Mouse (Mus musculus) hindbrain, embryonic 13.5 days (tissue): ENCODE data around the gene Coil. TPM values are rescaled to one million over a fixed set of nuclear protein-coding genes. Genes with fewer than 3 reads are reported as not detected.

Source experiments
- ATAC-seq: fragments of 200-750 bp; cut with Nextera tagmentation; 2 replicates; pipeline ENCODE4 v1.8.0; 2017; ENCODE audit warnings: moderate TSS enrichment; ENCODE audit not compliant: low FRiP score
- H3K27ac ChIP-seq: fragments of 300-500 bp; sonication (generic); 2 replicates; pipeline ENCODE4 v1.5.1; 2015; ENCODE audit warnings: inconsistent platforms, mild to moderate bottlenecking, moderate library complexity
- H3K27me3 ChIP-seq: fragments of 300-500 bp; sonication (generic); 2 replicates; pipeline ENCODE4 v1.6.1; 2015; ENCODE audit warnings: mild to moderate bottlenecking, inconsistent platforms
- H3K36me3 ChIP-seq: fragments of 300-500 bp; sonication (generic); 2 replicates; pipeline ENCODE4 v1.6.1; 2015; ENCODE audit warnings: mild to moderate bottlenecking, inconsistent platforms
- H3K4me1 ChIP-seq: fragments of 300-500 bp; sonication (generic); replicated peaks from 2 replicates; pipeline ENCODE4 v1.6.1; 2015; ENCODE audit warnings: inconsistent platforms
- H3K4me2 ChIP-seq: fragments of 300-500 bp; sonication (generic); 2 replicates; pipeline ENCODE4 v1.6.1; 2015; ENCODE audit warnings: inconsistent platforms, mild to moderate bottlenecking, moderate library complexity
- H3K4me3 ChIP-seq: fragments of 300-500 bp; sonication (generic); 2 replicates; pipeline ENCODE4 v1.5.1; 2015; ENCODE audit warnings: mild to moderate bottlenecking, inconsistent platforms
- H3K9ac ChIP-seq: fragments of 300-500 bp; sonication (generic); 2 replicates; pipeline ENCODE4 v1.6.1; 2015; ENCODE audit warnings: mild to moderate bottlenecking, inconsistent platforms
- H3K9me3 ChIP-seq: fragments of 300-500 bp; sonication (generic); 2 replicates; pipeline ENCODE4 v1.6.1; 2016; ENCODE audit warnings: inconsistent platforms
- WGBS: fragments of 180-500 bp; shearing (Covaris S2); methylation state at CpG from one replicate; pipeline ENCODE4 v1.1.7; 2015; 5-methylcytosine and 5-hydroxymethylcytosine counted together
- polyA plus RNA-seq: library from polyadenylated mRNA; unstranded; fragments of >200 nt; fragmentation: Nextera tagmentation; extraction: Ambion mirVana; gene quantifications from 2 replicates; pipeline ENCODE4 v1.2.1, GENCODE M21; 2015

Gene Coil
- 26.7 and 27.3 TPM in 2 replicates for polyA plus RNA-seq

DNA sequence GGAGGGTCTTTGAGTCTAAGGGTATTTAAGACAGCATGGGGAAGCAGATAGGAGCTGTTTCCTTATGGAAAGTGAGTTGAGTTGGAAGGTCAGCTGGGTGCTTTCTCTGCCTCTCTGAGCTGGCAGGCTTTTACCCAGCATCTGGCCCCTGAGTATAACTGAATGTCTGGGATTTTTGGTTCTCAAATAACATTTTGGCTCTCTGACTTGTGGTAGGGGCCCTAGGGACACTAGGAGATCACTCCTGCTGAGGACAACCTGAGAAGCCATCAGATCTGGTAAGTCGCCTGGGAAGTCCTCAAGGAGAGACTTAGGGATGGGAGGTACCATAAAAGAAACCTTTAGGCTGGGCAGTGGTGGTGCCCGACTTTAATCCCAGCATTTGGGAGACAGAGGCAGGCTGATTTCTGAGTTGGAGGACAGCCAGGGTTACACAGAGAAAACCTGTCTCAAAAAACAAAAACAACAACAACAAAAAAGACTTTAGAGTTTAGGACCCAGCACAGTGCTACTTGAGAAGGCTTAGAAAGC is at the start of gene Coil:
TSS of gene Coil (plus strand) at position 51 of the 531 bp plus-strand sequence.
- 38% methylated on average over 2 of the region's 2 CpGs for WGBS
- Histone ChIP-seq H3K27me3 (peaks cover 3% of the 10 kb centered on the region; the same call in 1 of the 2 replicates), H3K4me3 (no peak within 1 kb of the TSS), H3K27ac (no peak within 1 kb of the TSS), H3K4me1 (peaks cover 10% of the 10 kb centered on the region), H3K4me2 (no peak within 1 kb of the TSS), H3K9ac (no peak within 1 kb of the TSS), H3K9me3 (no peaks in the 10 kb centered on the region), H3K36me3 (no peaks in the 10 kb centered on the region)
- no peak for ATAC-seq

DNA sequence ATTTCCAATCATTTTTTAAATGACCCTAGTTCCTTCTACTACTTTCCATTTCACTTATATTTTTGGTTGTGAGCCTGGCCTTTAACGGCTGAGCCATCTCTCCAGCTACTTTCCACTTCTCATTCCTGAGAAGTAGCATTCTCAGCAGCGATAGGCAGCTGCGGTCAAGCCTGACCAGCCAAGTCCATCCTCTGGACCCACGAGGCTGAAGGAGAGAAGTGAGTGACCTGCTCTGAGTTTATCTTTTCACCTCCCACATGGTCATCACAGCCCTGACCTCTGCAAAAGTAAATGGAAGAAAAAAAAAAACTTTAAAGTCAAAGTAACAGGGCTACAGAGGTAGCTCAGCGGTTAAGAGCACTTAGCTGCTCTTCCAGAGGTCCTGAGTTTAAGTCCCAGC is 43.5 kb upstream of the Coil start:
- ATAC-seq, result no peak
- 88% methylated on average over 5 of the region's 5 CpGs for WGBS
- H3K36me3 ChIP-seq, result peaks cover 39% of the 10 kb centered on the region

DNA sequence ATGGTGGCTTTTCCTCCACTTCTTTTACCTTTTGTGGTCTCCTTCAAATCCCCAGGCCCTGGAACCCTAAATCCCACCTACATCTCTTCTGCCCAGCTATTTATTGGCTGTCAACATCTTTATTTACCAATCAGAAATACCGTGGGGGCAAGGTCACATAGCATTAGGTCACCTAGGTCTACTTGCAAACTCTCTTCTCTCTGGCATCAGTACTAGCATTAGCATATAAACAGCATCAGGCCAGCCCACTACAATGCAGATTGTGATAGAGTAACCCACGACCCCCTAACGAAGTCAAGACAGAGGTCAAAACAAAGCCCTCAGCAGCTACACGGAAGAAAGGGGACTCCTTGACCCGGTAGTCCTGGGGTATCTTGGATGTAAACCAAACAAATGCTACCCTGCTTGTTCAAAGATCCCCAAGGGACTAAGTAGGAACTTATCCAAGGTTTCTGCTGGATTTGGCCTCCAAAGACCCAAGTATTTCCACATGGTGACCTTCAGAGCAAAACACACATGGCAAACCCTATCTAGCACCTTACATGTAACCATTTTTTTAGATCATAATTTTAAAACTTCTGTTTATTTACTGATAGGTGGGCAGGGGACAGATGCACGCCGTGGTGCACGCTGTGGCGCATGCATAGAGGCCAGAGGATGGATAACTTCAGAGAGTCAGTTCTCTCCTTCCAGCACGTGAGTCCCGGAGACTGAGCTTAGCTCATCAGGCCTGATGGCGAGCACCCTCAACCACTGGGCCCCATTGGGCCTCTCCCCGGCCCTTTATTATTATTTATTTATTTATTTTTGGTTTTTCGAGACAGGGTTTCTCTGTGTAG is 38.1 kb upstream of the Coil start:
- no peak for ATAC-seq
- Histone ChIP-seq H3K27ac (no peak overlapping the region), H3K9ac (no peak overlapping the region), H3K27me3 (no peaks in the 10 kb centered on the region), H3K36me3 (peaks cover 45% of the 10 kb centered on the region), H3K4me2 (no peak overlapping the region), H3K9me3 (no peaks in the 10 kb centered on the region), H3K4me3 (no peak overlapping the region), H3K4me1 (no peaks in the 10 kb centered on the region)
- WGBS, result 69% methylated on average over 14 of the region's 14 CpGs

More for the DNA sequence above, 43.5 kb upstream of the Coil start:
- H3K27me3 ChIP-seq, result no peaks in the 10 kb centered on the region
- H3K27ac ChIP-seq, result no peak overlapping the region
- H3K4me1 ChIP-seq, result no peaks in the 10 kb centered on the region
- H3K4me2 ChIP-seq, result no peak overlapping the region
- no peak overlapping the region for H3K4me3 ChIP-seq
- no peaks in the 10 kb centered on the region for H3K9me3 ChIP-seq
- H3K9ac ChIP-seq, result no peak overlapping the region

DNA sequence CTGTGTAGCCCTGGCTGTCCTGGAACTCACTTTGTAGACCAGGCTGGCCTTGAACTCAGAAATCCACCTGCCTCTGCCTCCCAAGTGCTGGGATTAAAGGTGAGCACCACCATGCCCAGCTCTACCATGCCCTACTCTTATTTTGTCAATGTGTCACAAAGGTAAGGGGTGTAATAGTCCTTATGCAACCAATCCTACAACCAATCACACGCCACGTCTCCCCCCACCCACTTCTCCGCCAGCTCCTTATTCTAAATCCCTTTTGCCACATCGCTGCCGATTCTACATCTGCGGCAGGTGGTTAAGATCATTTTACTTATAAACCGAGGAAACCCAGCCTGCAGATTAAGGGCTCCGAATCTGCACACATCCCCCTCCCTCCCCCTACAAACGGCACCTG is 37.0 kb upstream of the Coil start:
- peaks cover 45% of the 10 kb centered on the region for H3K36me3 ChIP-seq
- H3K4me3 ChIP-seq, result no peak overlapping the region
- no peaks in the 10 kb centered on the region for H3K27me3 ChIP-seq
- WGBS, result 95% methylated on average over 9 of the region's 9 CpGs
- no peak overlapping the region for H3K4me2 ChIP-seq
- no peak overlapping the region for H3K9ac ChIP-seq
- H3K27ac ChIP-seq, result no peak overlapping the region
- ATAC-seq, result no peak
- H3K9me3 ChIP-seq, result no peaks in the 10 kb centered on the region
- H3K4me1 ChIP-seq, result no peaks in the 10 kb centered on the region

- 93% methylated on average over 19 of the region's 19 CpGs for WGBS
- Histone ChIP-seq H3K4me1 (no peaks in the 10 kb centered on the region), H3K9me3 (no peaks in the 10 kb centered on the region), H3K9ac (no peak overlapping the region), H3K4me3 (no peak overlapping the region), H3K36me3 (peaks cover 40% of the 10 kb centered on the region), H3K27ac (no peak overlapping the region), H3K4me2 (no peak overlapping the region), H3K27me3 (no peaks in the 10 kb centered on the region)
- ATAC-seq, result no peak
Measured at GRCm38 (mm10) chr11:88934089-88935000, 35.7 kb upstream of the Coil start.

DNA sequence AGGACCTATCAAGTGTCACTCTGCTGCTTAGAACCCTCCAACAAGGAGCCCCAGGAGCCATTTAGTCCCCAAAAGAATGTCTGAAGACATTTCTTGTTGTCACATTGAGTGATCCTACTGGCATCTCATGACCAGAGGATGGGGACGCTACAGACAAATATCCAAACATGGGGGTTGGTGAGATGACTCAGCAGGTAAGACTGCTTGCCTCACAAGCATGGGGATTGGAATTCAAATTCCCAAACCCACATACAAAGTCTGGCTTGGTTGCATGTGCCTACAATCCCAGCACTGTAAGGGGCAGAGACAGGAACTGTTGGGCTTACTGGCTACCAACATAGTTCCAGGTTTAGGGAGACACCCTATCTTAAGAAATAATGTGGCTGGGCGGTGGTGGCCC is 32.2 kb upstream of the Coil start:
- Histone ChIP-seq H3K4me3 (no peak overlapping the region), H3K27ac (no peak overlapping the region), H3K27me3 (no peaks in the 10 kb centered on the region), H3K9me3 (no peaks in the 10 kb centered on the region), H3K4me2 (no peak overlapping the region), H3K4me1 (no peaks in the 10 kb centered on the region), H3K9ac (no peak overlapping the region), H3K36me3 (peaks cover 42% of the 10 kb centered on the region)
- WGBS, result 94% methylated on average over 2 of the region's 2 CpGs
- no peak for ATAC-seq

- ATAC-seq, result no peak
- H3K27ac ChIP-seq, result no peak overlapping the region
- H3K4me1 ChIP-seq, result no peaks in the 10 kb centered on the region
- H3K4me3 ChIP-seq, result no peak overlapping the region
- H3K9me3 ChIP-seq, result no peaks in the 10 kb centered on the region
- H3K36me3 ChIP-seq, result peaks cover 38% of the 10 kb centered on the region
- H3K4me2 ChIP-seq, result no peak overlapping the region
- no peaks in the 10 kb centered on the region for H3K27me3 ChIP-seq
- 98% methylated on average over 2 of the region's 2 CpGs for WGBS
- no peak overlapping the region for H3K9ac ChIP-seq
Measured at GRCm38 (mm10) chr11:88938770-88939169, 31.3 kb upstream of the Coil start.

GRCm38 (mm10) chr11:88939634-88940033 is 30.4 kb upstream of the Coil start:
- H3K27ac ChIP-seq, result no peak overlapping the region
- peaks cover 36% of the 10 kb centered on the region for H3K36me3 ChIP-seq
- 91% methylated on average over 4 of the region's 4 CpGs for WGBS
- no peaks in the 10 kb centered on the region for H3K9me3 ChIP-seq
- H3K4me1 ChIP-seq, result no peaks in the 10 kb centered on the region
- no peak for ATAC-seq
- no peak overlapping the region for H3K9ac ChIP-seq
- H3K4me3 ChIP-seq, result no peak overlapping the region
- H3K4me2 ChIP-seq, result no peak overlapping the region
- no peaks in the 10 kb centered on the region for H3K27me3 ChIP-seq

DNA sequence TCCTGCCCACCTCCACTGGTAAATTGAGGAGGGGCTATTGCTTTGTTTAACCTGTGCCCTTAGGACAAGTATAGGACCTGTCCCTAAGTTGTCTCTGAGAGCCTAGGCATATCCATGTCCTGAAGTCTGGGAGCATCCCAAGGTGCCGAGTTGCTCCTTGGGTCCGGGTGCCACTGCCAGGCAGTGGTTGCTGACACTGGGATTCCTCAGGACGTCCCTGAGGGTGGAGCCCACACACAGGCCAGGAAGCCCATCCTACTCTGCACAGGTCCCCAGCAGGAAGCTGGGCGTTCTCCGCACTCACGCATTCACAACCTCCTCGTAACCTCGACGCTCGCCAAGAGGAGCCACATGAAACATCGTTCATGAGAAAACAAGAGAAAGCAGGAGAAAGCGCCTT is 28.6 kb upstream of the Coil start:
- H3K4me1 ChIP-seq, result no peaks in the 10 kb centered on the region
- H3K9me3 ChIP-seq, result no peaks in the 10 kb centered on the region
- no peaks in the 10 kb centered on the region for H3K27me3 ChIP-seq
- ATAC-seq, result no peak
- no peak overlapping the region for H3K9ac ChIP-seq
- H3K4me2 ChIP-seq, result no peak overlapping the region
- H3K36me3 ChIP-seq, result peaks cover 38% of the 10 kb centered on the region
- H3K4me3 ChIP-seq, result no peak overlapping the region
- WGBS, result 87% methylated on average over 12 of the region's 12 CpGs
- H3K27ac ChIP-seq, result no peak overlapping the region

- WGBS, result 80% methylated on average over 8 of the region's 8 CpGs
- ATAC-seq, result no peak
- H3K4me3 ChIP-seq, result no peak overlapping the region
- no peak overlapping the region for H3K4me2 ChIP-seq
- no peak overlapping the region for H3K27ac ChIP-seq
- no peaks in the 10 kb centered on the region for H3K27me3 ChIP-seq
- H3K9ac ChIP-seq, result no peak overlapping the region
- no peaks in the 10 kb centered on the region for H3K9me3 ChIP-seq
- peaks cover 29% of the 10 kb centered on the region for H3K36me3 ChIP-seq
- H3K4me1 ChIP-seq, result no peaks in the 10 kb centered on the region
Measured at GRCm38 (mm10) chr11:88945971-88946585, 24.0 kb upstream of the Coil start.

DNA sequence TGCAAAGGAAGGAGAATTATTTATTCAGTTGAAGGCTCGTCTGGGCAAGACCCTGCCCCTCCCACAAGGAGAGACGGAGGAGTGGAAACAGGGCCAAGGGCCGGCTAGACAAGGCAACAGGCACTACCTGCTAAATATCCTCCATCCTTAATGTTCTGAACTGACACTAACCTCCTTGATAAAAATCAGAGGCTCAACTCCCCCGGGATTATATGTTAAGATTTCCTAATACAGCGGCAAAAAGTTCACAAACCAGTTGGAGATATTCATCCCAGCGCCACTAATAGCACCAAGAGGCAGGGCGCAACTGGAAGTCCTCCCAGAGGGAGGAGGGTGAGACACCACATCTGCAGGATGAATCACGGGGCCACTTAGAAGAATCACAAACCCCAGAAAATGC is 21.2 kb upstream of the Coil start:
- 76% methylated on average over 8 of the region's 8 CpGs for WGBS
- Histone ChIP-seq H3K4me1 (no peaks in the 10 kb centered on the region), H3K4me2 (no peak overlapping the region), H3K9ac (no peak overlapping the region), H3K4me3 (no peak overlapping the region), H3K27ac (no peak overlapping the region), H3K9me3 (no peaks in the 10 kb centered on the region), H3K36me3 (peaks cover 18% of the 10 kb centered on the region), H3K27me3 (no peaks in the 10 kb centered on the region)
- ATAC-seq, result no peak
